Mouse (Mus musculus) splenic B cell, adult 2 months (primary cell): ENCODE measurements around the gene 1700020A23Rik.
"Not testable (repeated sequence)": the region's sequence is repeated elsewhere in the genome, so short reads cannot be mapped to it uniquely, and the experiment has no call there.

Experiments
- DNase-seq: peaks from one replicate; pipeline ENCODE4 v3.0.0-alpha.2; 2011; ENCODE audit warnings: low read depth, low spot score
- H3K27me3 ChIP-seq: 2 replicates; pipeline ENCODE4 v1.6.1; 2012; ENCODE audit warnings: mild to moderate bottlenecking, low read length, moderate library complexity, mixed read lengths; ENCODE audit not compliant: control insufficient read depth, poor library complexity, insufficient read depth, severe bottlenecking
- H3K36me3 ChIP-seq: 2 replicates; pipeline ENCODE4 v1.6.1; 2012; ENCODE audit warnings: mild to moderate bottlenecking, low read length, moderate library complexity, mixed read lengths; ENCODE audit not compliant: control insufficient read depth, poor library complexity, insufficient read depth, severe bottlenecking

1700020A23Rik gene

GRCm38 (mm10) chr2:130404939-130405338, at the start of gene 1700020A23Rik, which contains the start of gene Gm28372:
Gene 1700020A23Rik (plus strand): TSS chr2:130405259.
Gene Gm28372 (plus strand): TSS chr2:130405239.
- Histone ChIP-seq H3K27me3 (no peaks in the 10 kb centered on the region), H3K36me3 (no peaks in the 10 kb centered on the region)
- DNase-seq = no peak

DNA sequence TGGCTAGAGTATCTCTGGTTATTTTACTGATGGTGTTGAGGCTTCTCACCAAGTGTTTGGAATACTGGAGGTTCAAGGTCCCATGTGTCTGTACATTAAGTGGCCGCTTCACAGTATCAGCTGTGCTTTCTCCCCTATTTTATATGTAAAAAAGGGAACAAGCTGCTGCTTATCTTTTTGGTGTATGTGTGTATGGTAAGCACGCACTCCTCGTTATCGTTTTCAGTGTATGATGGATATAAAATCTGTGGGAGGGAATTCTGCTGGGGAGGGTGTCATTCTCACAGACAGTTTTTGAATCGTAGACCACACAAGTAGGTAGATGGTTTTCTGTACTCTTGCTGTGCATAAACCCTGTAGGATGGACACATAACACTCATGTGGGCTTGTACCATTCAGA, 47.5 kb upstream of the 1700020A23Rik start:
- no peaks in the 10 kb centered on the region for H3K27me3 ChIP-seq
- no peaks in the 10 kb centered on the region for H3K36me3 ChIP-seq
- DNase-seq = no peak

GRCm38 (mm10) chr2:130358852-130359251, 46.2 kb upstream of the 1700020A23Rik start:
- no peaks in the 10 kb centered on the region; the same call in 1 of the 2 replicates for H3K27me3 ChIP-seq
- no peak for DNase-seq
- H3K36me3 ChIP-seq = no peaks in the 10 kb centered on the region

DNA sequence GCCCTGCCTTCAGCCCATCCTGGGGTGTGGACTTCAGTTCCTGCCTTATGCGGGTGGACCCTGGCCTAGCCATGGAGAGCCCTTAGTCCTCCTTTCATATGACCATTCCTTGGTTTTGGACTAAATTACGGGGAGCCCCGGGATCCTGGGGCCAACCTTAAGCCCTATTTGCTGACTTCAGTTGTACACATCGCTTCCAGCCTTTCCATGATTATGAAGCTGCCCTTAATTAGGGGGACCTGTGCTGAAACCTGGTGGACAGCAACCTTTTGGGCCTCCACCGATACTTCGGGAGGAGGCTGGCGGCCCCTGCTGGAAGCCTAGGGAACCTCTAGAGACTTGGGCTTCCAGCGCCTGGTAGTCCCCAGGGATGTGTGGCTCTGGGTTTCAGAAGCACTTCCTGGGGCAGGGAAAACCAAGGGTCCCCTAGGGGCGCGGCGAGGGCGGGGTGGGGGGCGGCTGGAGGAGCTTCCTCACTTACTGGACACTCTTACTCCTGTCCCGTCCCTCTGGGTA, 42.5 kb upstream of the 1700020A23Rik start:
- no peaks in the 10 kb centered on the region; the same call in 1 of the 2 replicates for H3K27me3 ChIP-seq
- DNase-seq = peak; percentile 21
- H3K36me3 ChIP-seq = no peaks in the 10 kb centered on the region

- no peak for DNase-seq
- no peaks in the 10 kb centered on the region; the same call in 1 of the 2 replicates for H3K27me3 ChIP-seq
- H3K36me3 ChIP-seq = no peaks in the 10 kb centered on the region
Measured at GRCm38 (mm10) chr2:130365211-130366094, 39.6 kb upstream of the 1700020A23Rik start.

DNA sequence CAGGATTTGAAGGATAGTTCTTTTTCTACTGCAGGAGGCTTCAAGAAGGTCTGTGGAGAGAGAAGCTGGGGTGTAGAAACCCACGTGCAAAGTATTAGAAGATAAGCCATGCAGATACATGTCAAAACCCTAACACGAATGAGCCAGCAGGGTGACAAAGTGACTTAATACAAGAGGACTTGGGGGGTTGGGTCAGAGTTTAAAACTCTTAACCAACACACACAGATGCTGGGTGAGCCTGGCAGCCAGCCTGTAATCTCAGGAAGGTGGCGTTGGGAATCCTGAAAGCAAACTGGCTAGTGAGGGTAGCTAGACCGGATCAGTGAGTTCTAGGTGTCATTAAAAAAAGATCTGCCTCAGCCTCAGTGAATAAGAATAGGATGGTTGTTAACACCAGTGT, 37.7 kb upstream of the 1700020A23Rik start:
- DNase-seq = no peak
- no peaks in the 10 kb centered on the region; the same call in 1 of the 2 replicates for H3K27me3 ChIP-seq
- no peaks in the 10 kb centered on the region for H3K36me3 ChIP-seq

- H3K27me3 ChIP-seq, H3K36me3 ChIP-seq, DNase-seq: not testable (repeated sequence)
Measured at GRCm38 (mm10) chr2:130373026-130373425, 32.0 kb upstream of the 1700020A23Rik start.

DNA sequence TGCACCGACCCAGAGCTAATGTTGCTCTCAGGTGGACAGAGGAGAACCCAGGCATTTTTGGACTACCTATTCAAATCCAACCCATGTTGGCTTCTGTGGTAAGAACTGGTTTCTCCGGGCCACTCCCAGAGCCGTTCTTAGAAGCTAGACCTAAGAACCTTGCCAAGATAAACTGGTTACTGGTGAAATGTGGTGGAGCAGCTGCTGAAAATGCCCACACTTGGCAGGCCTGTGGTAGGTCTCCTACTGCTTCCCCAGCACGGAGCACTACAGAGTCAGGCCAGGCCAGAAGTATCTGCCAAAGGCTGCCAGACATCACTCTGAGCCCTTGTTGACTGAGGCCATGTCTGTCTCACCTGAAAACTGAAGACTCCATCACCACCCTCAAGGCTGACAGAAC, 30.1 kb upstream of the 1700020A23Rik start:
- no peak for DNase-seq
- Histone ChIP-seq H3K36me3 (no peaks in the 10 kb centered on the region), H3K27me3 (no peaks in the 10 kb centered on the region)

- H3K27me3 ChIP-seq = no peaks in the 10 kb centered on the region
- H3K36me3 ChIP-seq = no peaks in the 10 kb centered on the region
- DNase-seq = no peak
Measured at GRCm38 (mm10) chr2:130383205-130383604, 21.9 kb upstream of the 1700020A23Rik start.

DNA sequence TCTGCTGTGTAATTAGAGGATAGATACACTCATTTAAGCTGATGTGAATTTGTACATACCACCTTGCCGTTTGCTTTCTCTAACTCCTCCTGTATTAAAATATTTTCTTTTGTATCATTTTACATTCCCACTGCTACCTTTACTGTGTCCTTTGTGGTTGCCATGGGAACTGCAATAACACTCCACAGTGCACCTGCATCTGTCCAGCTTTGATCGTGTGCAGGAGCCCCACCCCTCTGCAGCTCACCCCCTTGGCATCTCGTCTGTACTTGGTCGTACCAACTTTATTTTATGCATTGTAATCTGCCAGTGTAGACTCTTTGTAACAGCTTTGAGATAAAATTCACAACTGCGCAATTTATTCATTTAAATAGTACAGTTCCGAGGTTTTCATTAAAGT, 21.2 kb upstream of the 1700020A23Rik start:
- no peaks in the 10 kb centered on the region for H3K27me3 ChIP-seq
- DNase-seq = no peak

DNA sequence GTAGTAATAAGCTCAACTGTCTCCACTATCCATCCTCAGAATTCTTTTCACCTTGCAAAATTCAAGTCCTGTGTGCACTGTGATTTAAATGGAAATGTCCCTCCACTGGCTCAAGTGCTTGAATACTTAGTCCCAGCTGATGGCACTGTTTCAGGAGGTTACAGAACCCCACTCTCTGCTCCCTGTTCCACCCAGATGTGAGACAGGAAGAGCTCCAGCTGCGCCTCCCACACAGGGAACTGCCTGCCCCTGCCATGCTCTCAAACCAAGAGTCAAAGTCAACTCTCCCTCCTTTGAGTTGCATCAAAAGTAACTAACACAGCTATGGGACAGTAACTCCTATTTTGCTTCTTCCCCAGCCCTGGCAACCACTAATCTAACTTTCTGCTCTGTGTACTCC, 18.8 kb upstream of the 1700020A23Rik start:
- no peaks in the 10 kb centered on the region for H3K27me3 ChIP-seq
- no peaks in the 10 kb centered on the region for H3K36me3 ChIP-seq
- DNase-seq = no peak

More for the DNA sequence above, 21.2 kb upstream of the 1700020A23Rik start:
- H3K36me3 ChIP-seq = no peaks in the 10 kb centered on the region

GRCm38 (mm10) chr2:130388796-130389195, 16.3 kb upstream of the 1700020A23Rik start:
- H3K36me3 ChIP-seq = no peaks in the 10 kb centered on the region
- peak; percentile 40 for DNase-seq
- H3K27me3 ChIP-seq = no peaks in the 10 kb centered on the region

DNA sequence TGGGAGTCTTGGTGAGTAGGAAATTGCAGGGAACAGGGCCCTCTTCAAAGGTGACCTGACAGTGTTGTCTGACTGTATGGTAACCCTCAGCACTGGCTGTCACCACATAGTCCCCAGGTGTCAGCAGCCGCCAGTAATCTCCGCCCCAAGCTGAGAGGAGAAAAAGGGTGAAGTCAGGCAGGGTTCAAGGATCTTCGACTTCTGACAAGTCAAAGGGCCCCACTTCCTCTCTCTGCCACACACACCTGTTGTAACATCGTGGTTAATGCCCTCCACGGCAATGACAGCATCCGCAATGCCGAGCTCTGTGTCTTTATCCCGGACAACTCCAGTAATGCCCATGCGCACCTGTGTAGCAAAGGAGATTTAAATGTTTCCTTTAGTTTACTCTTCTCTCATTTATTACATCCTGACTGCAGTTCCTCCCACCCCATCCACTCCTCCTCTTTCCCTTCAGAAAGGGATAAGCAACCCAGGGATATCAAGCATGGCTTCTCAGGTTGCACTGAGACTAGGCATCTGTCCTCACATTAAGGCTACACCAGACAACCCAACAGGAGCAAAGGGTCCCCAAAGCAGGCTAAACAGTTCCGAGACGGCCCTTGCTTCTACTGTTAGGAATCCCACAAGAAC, 13.9 kb upstream of the 1700020A23Rik start:
- DNase-seq = no peak
- H3K27me3 ChIP-seq = no peaks in the 10 kb centered on the region
- no peaks in the 10 kb centered on the region for H3K36me3 ChIP-seq

DNA sequence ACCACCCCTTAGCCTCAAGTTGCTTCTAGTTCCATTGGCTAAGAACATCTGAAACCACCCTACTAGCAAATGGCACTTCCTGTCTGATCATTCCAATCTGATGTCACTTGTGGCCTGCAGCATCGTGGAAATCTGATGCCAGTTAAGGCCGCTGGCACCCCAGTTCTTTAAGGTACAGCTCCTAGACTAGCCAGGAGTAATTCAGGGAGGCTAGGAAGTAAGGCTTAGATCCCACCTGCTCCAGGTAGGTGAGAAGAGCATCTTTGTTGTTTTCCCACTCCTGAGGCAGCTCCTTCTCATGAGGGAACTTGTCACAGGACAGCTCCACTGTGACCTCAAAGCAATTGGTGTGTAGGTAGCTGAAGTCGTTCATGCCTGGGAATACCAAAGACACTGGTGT, 12.2 kb upstream of the 1700020A23Rik start:
- H3K27me3 ChIP-seq = no peaks in the 10 kb centered on the region
- DNase-seq = no peak

DNA sequence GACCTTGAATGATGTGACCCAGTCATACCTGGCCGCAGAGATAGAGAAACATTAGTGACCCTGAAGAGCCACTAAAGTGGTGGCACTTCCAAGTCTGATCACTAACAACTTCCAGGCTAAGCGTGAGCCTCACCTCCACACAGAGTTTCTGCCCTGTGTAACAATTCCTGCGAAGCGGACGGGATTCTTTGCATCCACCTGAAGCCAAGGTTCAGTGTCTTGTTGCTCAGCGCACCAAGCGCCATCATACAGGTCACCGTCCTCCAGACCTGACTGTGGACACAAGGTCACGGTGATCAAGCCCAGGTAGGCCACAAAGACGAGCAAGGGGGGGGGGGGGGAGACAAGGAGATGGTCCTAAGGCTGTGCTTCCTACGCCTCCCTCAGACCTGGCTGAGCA, 9.4 kb upstream of the 1700020A23Rik start:
- H3K36me3 ChIP-seq = no peaks in the 10 kb centered on the region

More for the DNA sequence above, 12.2 kb upstream of the 1700020A23Rik start:
- H3K36me3 ChIP-seq = no peaks in the 10 kb centered on the region

More for the DNA sequence above, 9.4 kb upstream of the 1700020A23Rik start:
- no peaks in the 10 kb centered on the region for H3K27me3 ChIP-seq
- no peak for DNase-seq
